Mouse (Mus musculus) kidney, adult 2 months (tissue): ENCODE data around the gene Zfp541.
A peak's percentile ranks its signal among the peaks of the same experiment; 100 is the strongest.

Experiments used
- CTCF ChIP-seq: fragments of 200-500 bp; conservative IDR thresholded peaks from 2 replicates; pipeline ENCODE4 v1.5.1; 2011; ENCODE audit warnings: low read depth, mild to moderate bottlenecking, control low read depth, low read length, moderate library complexity, mixed read lengths; ENCODE audit not compliant: insufficient read depth, insufficient read length
- POLR2A ChIP-seq: fragments of 200-500 bp; IDR thresholded peaks from one replicate; pipeline ENCODE4 v1.6.1; 2011; ENCODE audit warnings: low read depth, low read length, control low read depth

DNA sequence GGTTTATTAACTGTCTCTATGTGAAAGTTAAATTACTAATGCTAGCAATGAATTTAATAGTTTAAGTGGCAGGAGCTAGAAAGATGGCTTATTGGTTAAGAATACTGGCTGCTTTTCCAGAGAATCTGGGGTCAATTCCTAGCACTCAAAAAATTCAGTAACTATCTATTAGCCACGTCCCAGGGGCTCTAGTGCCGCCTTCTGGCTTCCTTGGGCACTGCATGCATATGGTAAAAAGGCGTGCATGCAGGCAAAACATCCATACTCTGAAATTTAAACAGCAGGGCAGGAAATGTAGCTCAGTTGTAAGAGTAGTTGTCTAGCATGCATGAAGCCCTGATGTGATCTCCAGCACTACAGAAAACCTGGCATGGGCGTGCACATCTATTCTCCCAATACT, 1.9 kb downstream of the Zfp541 start:
- TF ChIP-seq CTCF (peak; percentile 38; the same call in 1 of the 2 replicates), POLR2A (no peak)
